Mouse (Mus musculus) hindbrain, embryonic 16.5 days (tissue): ENCODE measurements around the gene Sypl. TPM values are rescaled to one million over a fixed set of nuclear protein-coding genes. Genes with fewer than 3 reads are reported as not detected.

Experiments
- ATAC-seq: fragments of 200-750 bp; cut with Nextera tagmentation; 2 replicates; pipeline ENCODE4 v1.8.0; 2017; ENCODE audit warnings: moderate TSS enrichment, moderate library complexity
- H3K27ac ChIP-seq: fragments of 300-500 bp; sonication (generic); 2 replicates; pipeline ENCODE4 v1.5.1; 2014; ENCODE audit warnings: low read depth, mild to moderate bottlenecking, control low read depth, low read length, moderate library complexity
- H3K27me3 ChIP-seq: fragments of 300-500 bp; sonication (generic); replicated peaks from 2 replicates; pipeline ENCODE4 v1.6.1; 2014; ENCODE audit warnings: low read length; ENCODE audit not compliant: control insufficient read depth, insufficient read depth
- H3K36me3 ChIP-seq: fragments of 300-500 bp; sonication (generic); 2 replicates; pipeline ENCODE4 v1.6.1; 2014; ENCODE audit warnings: mild to moderate bottlenecking, low read length, moderate library complexity, mixed read lengths; ENCODE audit not compliant: control insufficient read depth, insufficient read depth
- H3K4me1 ChIP-seq: fragments of 300-500 bp; sonication (generic); 2 replicates; pipeline ENCODE4 v1.6.1; 2014; ENCODE audit warnings: low read depth, low read length; ENCODE audit not compliant: control insufficient read depth, insufficient read depth
- H3K4me2 ChIP-seq: fragments of 300-500 bp; sonication (generic); 2 replicates; pipeline ENCODE4 v1.6.1; 2014; ENCODE audit warnings: mild to moderate bottlenecking, low read length, control low read depth, moderate library complexity
- H3K4me3 ChIP-seq: fragments of 300-500 bp; sonication (generic); 2 replicates; pipeline ENCODE4 v1.5.1; 2014; ENCODE audit warnings: mild to moderate bottlenecking, low read length, control low read depth, moderate library complexity
- H3K9ac ChIP-seq: fragments of 300-500 bp; sonication (generic); 2 replicates; pipeline ENCODE4 v1.6.1; 2014; ENCODE audit warnings: low read depth, mild to moderate bottlenecking, control low read depth, low read length, moderate library complexity
- H3K9me3 ChIP-seq: fragments of 300-500 bp; sonication (generic); 2 replicates; pipeline ENCODE4 v1.6.1; 2014; ENCODE audit warnings: mild to moderate bottlenecking, low read length, moderate library complexity; ENCODE audit not compliant: control insufficient read depth
- WGBS: fragments of 180-500 bp; shearing (Covaris S2); extraction: QIAGEN DNeasy Blood & Tissue Kit; methylation state at CpG from one replicate; pipeline ENCODE4 v1.1.7; 2014; 5-methylcytosine and 5-hydroxymethylcytosine counted together
- polyA plus RNA-seq: library from polyadenylated mRNA; unstranded; fragments of >200 nt; fragmentation: Nextera tagmentation; extraction: Ambion mirVana; gene quantifications from 2 replicates; pipeline ENCODE4 v1.2.1, GENCODE M21; 2015

The Sypl gene
- polyA plus RNA-seq, 1 experiment from 2014 or later, result 46.0 TPM

- Histone ChIP-seq H3K4me1 (peaks cover 11% of the 10 kb centered on the region), H3K27ac (no peak overlapping the region), H3K36me3 (no peaks in the 10 kb centered on the region), H3K27me3 (no peaks in the 10 kb centered on the region), H3K9me3 (no peaks in the 10 kb centered on the region), H3K4me3 (no peak overlapping the region), H3K9ac (no peak overlapping the region), H3K4me2 (no peak overlapping the region)
- WGBS, result 84% methylated on average over 7 of the region's 7 CpGs
- ATAC-seq, result no peak
Measured at GRCm38 (mm10) chr12:32930566-32930965, 23.1 kb upstream of the Sypl start.

- Histone ChIP-seq H3K4me1 (no peaks in the 10 kb centered on the region), H3K4me2 (no peak overlapping the region), H3K4me3 (no peak overlapping the region), H3K27ac (no peak overlapping the region), H3K27me3 (no peaks in the 10 kb centered on the region), H3K9ac (no peak overlapping the region), H3K36me3 (no peaks in the 10 kb centered on the region), H3K9me3 (no peaks in the 10 kb centered on the region)
- ATAC-seq, result no peak
- WGBS, result 83% methylated on average over 4 of the region's 4 CpGs
Measured at GRCm38 (mm10) chr12:32936246-32936946, 17.3 kb upstream of the Sypl start.

GRCm38 (mm10) chr12:32941141-32941540, 12.6 kb upstream of the Sypl start:
- WGBS, result 86% methylated on average over 4 of the region's 4 CpGs

GRCm38 (mm10) chr12:32943347-32943746, 10.3 kb upstream of the Sypl start:
- WGBS, result 38% methylated on average over 4 of the region's 4 CpGs
- Histone ChIP-seq H3K9ac (no peak overlapping the region), H3K4me3 (no peak overlapping the region), H3K4me1 (no peaks in the 10 kb centered on the region), H3K9me3 (no peaks in the 10 kb centered on the region), H3K36me3 (no peaks in the 10 kb centered on the region), H3K27me3 (no peaks in the 10 kb centered on the region), H3K27ac (no peak overlapping the region), H3K4me2 (no peak overlapping the region)
- ATAC-seq, result no peak

More at GRCm38 (mm10) chr12:32941141-32941540, 12.6 kb upstream of the Sypl start:
- no peak for ATAC-seq
- Histone ChIP-seq H3K4me3 (no peak overlapping the region), H3K9me3 (no peaks in the 10 kb centered on the region), H3K9ac (no peak overlapping the region), H3K4me1 (no peaks in the 10 kb centered on the region), H3K27ac (no peak overlapping the region), H3K4me2 (no peak overlapping the region), H3K27me3 (no peaks in the 10 kb centered on the region), H3K36me3 (no peaks in the 10 kb centered on the region)

- no peak for ATAC-seq
- no peaks in the 10 kb centered on the region for H3K9me3 ChIP-seq
- H3K27ac ChIP-seq, result no peak overlapping the region
- H3K9ac ChIP-seq, result no peak overlapping the region
- 68% methylated on average over 3 of the region's 3 CpGs for WGBS
- H3K36me3 ChIP-seq, result no peaks in the 10 kb centered on the region
- no peaks in the 10 kb centered on the region for H3K27me3 ChIP-seq
- H3K4me1 ChIP-seq, result no peaks in the 10 kb centered on the region
- H3K4me3 ChIP-seq, result no peak overlapping the region
- no peak overlapping the region for H3K4me2 ChIP-seq
Measured at GRCm38 (mm10) chr12:32943951-32944350, 9.7 kb upstream of the Sypl start.

- WGBS, result 73% methylated on average over 8 of the region's 8 CpGs
- no peak overlapping the region for H3K4me3 ChIP-seq
- H3K9ac ChIP-seq, result no peak overlapping the region
- H3K9me3 ChIP-seq, result no peaks in the 10 kb centered on the region
- H3K4me1 ChIP-seq, result no peaks in the 10 kb centered on the region
- no peak for ATAC-seq
- no peak overlapping the region for H3K27ac ChIP-seq
- H3K27me3 ChIP-seq, result no peaks in the 10 kb centered on the region
- no peaks in the 10 kb centered on the region for H3K36me3 ChIP-seq
- no peak overlapping the region for H3K4me2 ChIP-seq
Measured at GRCm38 (mm10) chr12:32944884-32945454, 8.7 kb upstream of the Sypl start.

GRCm38 (mm10) chr12:32946376-32946775, 7.3 kb upstream of the Sypl start:
- no peaks in the 10 kb centered on the region for H3K36me3 ChIP-seq
- no peak overlapping the region for H3K4me3 ChIP-seq
- no peaks in the 10 kb centered on the region for H3K9me3 ChIP-seq
- no peak overlapping the region for H3K27ac ChIP-seq
- H3K27me3 ChIP-seq, result no peaks in the 10 kb centered on the region
- H3K4me2 ChIP-seq, result no peak overlapping the region
- H3K9ac ChIP-seq, result no peak overlapping the region
- ATAC-seq, result no peak
- no peaks in the 10 kb centered on the region for H3K4me1 ChIP-seq
- 76% methylated on average over 4 of the region's 4 CpGs for WGBS

- Histone ChIP-seq H3K4me2 (no peak overlapping the region), H3K9ac (peak overlapping the region; percentile 5; the same call in 1 of the 2 replicates), H3K9me3 (no peaks in the 10 kb centered on the region), H3K36me3 (no peaks in the 10 kb centered on the region), H3K27me3 (no peaks in the 10 kb centered on the region), H3K4me3 (no peak overlapping the region), H3K4me1 (peaks cover 23% of the 10 kb centered on the region), H3K27ac (no peak overlapping the region)
- WGBS, result 38% methylated on average over 3 of the region's 3 CpGs
- no peak for ATAC-seq
Measured at GRCm38 (mm10) chr12:32952416-32952815, 1.3 kb upstream of the Sypl start.

- peak overlapping the region; percentile 88 for H3K9ac ChIP-seq
- peaks cover 23% of the 10 kb centered on the region for H3K4me1 ChIP-seq
- H3K27me3 ChIP-seq, result no peaks in the 10 kb centered on the region
- peak overlapping the region; percentile 98 for H3K27ac ChIP-seq
- H3K9me3 ChIP-seq, result no peaks in the 10 kb centered on the region
- H3K4me3 ChIP-seq, result peak overlapping the region; percentile 80
- peak overlapping the region; percentile 56 for H3K4me2 ChIP-seq
- WGBS, result 17% methylated on average over 6 of the region's 6 CpGs
- ATAC-seq, result no peak
- no peaks in the 10 kb centered on the region for H3K36me3 ChIP-seq
Measured at GRCm38 (mm10) chr12:32953066-32953465, 625 bp upstream of the Sypl start.
